In genomic region chr2:33640978-33641858, GRCm38 (mm10) we compare ENCODE assay signal across 8 mouse cellular contexts. TPM values are rescaled to one million over a fixed set of nuclear protein-coding genes. Genes with fewer than 3 reads are reported as not detected.
DNase-seq lines count a peak whose midpoint lies in the region; ATAC-seq and TF ChIP-seq lines count a peak whose summit lies in the region.

No protein-coding gene starts in this region.

- TF ChIP-seq POLR2A in cerebellum, adult 2 months (IDR thresholded peaks at IDR 0.05; ENCODE audit: borderline replicate concordance, insufficient read depth, low read length), result no peak

- peak overlapping the region; percentile 61 for H3K4me2 ChIP-seq in forebrain, embryonic 13.5 days
- peak overlapping the region; percentile 60 for H3K4me2 ChIP-seq in hindbrain, embryonic 12.5 days (replicated peaks)
- H3K4me2 ChIP-seq in limb, embryonic 15.5 days, result peak overlapping the region; percentile 72
- peak overlapping the region; percentile 50 for H3K4me2 ChIP-seq in neural tube, embryonic 14.5 days (ENCODE audit: low read depth, low read length)

- peak overlapping the region; percentile 40 for H3K4me3 ChIP-seq in forebrain, embryonic 13.5 days
- H3K4me3 ChIP-seq in hindbrain, embryonic 12.5 days, result peak overlapping the region; percentile 45
- H3K4me3 ChIP-seq in limb, embryonic 15.5 days, result peak overlapping the region; percentile 55
- H3K4me3 ChIP-seq in neural tube, embryonic 14.5 days (ENCODE audit: low read depth, low read length), result peak overlapping the region; percentile 50
- H3K4me3 ChIP-seq in cerebellum, adult 2 months (replicated peaks; ENCODE audit: insufficient read depth, low read depth, low read length), result no peak overlapping the region

- peaks cover 100% of the 10 kb centered on the region for H3K27me3 ChIP-seq in forebrain, embryonic 13.5 days
- H3K27me3 ChIP-seq in hindbrain, embryonic 12.5 days, result peaks cover 91% of the 10 kb centered on the region
- H3K27me3 ChIP-seq in limb, embryonic 15.5 days, result peaks cover 91% of the 10 kb centered on the region
- peaks cover 33% of the 10 kb centered on the region for H3K27me3 ChIP-seq in neural tube, embryonic 14.5 days (ENCODE audit: control insufficient read depth, insufficient read depth, low read length)
- peaks cover 21% of the 10 kb centered on the region; the same call in 1 of the 2 replicates for H3K27me3 ChIP-seq in cerebellum, adult 2 months (ENCODE audit: control insufficient read depth, insufficient read depth, low read length)

- peaks cover 30% of the 10 kb centered on the region for H3K4me1 ChIP-seq in forebrain, embryonic 13.5 days
- peaks cover 23% of the 10 kb centered on the region for H3K4me1 ChIP-seq in hindbrain, embryonic 12.5 days
- peaks cover 64% of the 10 kb centered on the region for H3K4me1 ChIP-seq in limb, embryonic 15.5 days
- H3K4me1 ChIP-seq in neural tube, embryonic 14.5 days (ENCODE audit: control insufficient read depth, insufficient read depth, low read length), result no peaks in the 10 kb centered on the region
- H3K4me1 ChIP-seq in cerebellum, adult 2 months (ENCODE audit: control insufficient read depth, insufficient read depth, low read length), result no peaks in the 10 kb centered on the region

- no peak for TF ChIP-seq CTCF in cerebellum, adult 2 months (IDR thresholded peaks at IDR 0.05; ENCODE audit: borderline replicate concordance, insufficient read depth, low read depth, low read length)

- no peak overlapping the region for H3K27ac ChIP-seq in forebrain, embryonic 13.5 days
- peak overlapping the region; percentile 77 for H3K27ac ChIP-seq in hindbrain, embryonic 12.5 days
- H3K27ac ChIP-seq in limb, embryonic 15.5 days, result peak overlapping the region; percentile 82
- peak overlapping the region; percentile 89 for H3K27ac ChIP-seq in neural tube, embryonic 14.5 days (ENCODE audit: low read depth, low read length)
- no peak overlapping the region for H3K27ac ChIP-seq in cerebellum, adult 2 months (ENCODE audit: insufficient read depth, low read length)

- 0 out of 2 replicates have a peak overlapping the region, but pooled peaks have one; percentile 34 for H3K9ac ChIP-seq in forebrain, embryonic 13.5 days
- peak overlapping the region; percentile 68 for H3K9ac ChIP-seq in hindbrain, embryonic 12.5 days
- H3K9ac ChIP-seq in limb, embryonic 15.5 days, result peak overlapping the region; percentile 64
- H3K9ac ChIP-seq in neural tube, embryonic 14.5 days (replicated peaks; ENCODE audit: low read depth, low read length), result peak overlapping the region; percentile 80

- DNase-seq in adrenal gland, postnatal 10 days, result peak; percentile 55
- no peak for DNase-seq in adrenal gland, postnatal 4 days (ENCODE audit: low spot score in 2 of 2)
- no peak for DNase-seq in right cerebral cortex, postnatal 36 days (ENCODE audit: low spot score in 2 of 2)
- DNase-seq in cerebellum, adult 2 months, result no peak

- no peaks in the 10 kb centered on the region for H3K36me3 ChIP-seq in forebrain, embryonic 13.5 days (ENCODE audit: poor library complexity, severe bottlenecking)
- no peaks in the 10 kb centered on the region for H3K36me3 ChIP-seq in hindbrain, embryonic 12.5 days
- H3K36me3 ChIP-seq in limb, embryonic 15.5 days, result no peaks in the 10 kb centered on the region
- no peaks in the 10 kb centered on the region for H3K36me3 ChIP-seq in neural tube, embryonic 14.5 days (ENCODE audit: control insufficient read depth, insufficient read depth, low read length)

- WGBS in forebrain, embryonic 13.5 days, result 1% methylated on average over 40 of the region's 56 CpGs
- under 1% methylated on average over 42 of the region's 56 CpGs for WGBS in hindbrain, embryonic 12.5 days
- WGBS in limb, embryonic 15.5 days, result 3% methylated on average over 44 of the region's 56 CpGs
- WGBS in neural tube, embryonic 14.5 days, result under 1% methylated on average over 53 of the region's 56 CpGs
- 2% methylated on average over 56 of the region's 56 CpGs for WGBS in cerebellum, adult 2 months

- 0 out of 2 replicates have a peak, but pooled peaks have one; percentile 31 for ATAC-seq in forebrain, embryonic 13.5 days
- peak; percentile 64; the same call in 1 of the 2 replicates for ATAC-seq in hindbrain, embryonic 12.5 days (ENCODE audit: low FRiP score)
- ATAC-seq in limb, embryonic 15.5 days (ENCODE audit: insufficient number of reproducible peaks, low FRiP score, low TSS enrichment, low read depth), result peak; percentile 70; the same call in 1 of the 2 replicates
- peak; percentile 47 for ATAC-seq in neural tube, embryonic 14.5 days (ENCODE audit: low read depth)

- H3K9me3 ChIP-seq in forebrain, embryonic 13.5 days (replicated peaks), result no peaks in the 10 kb centered on the region
- no peaks in the 10 kb centered on the region for H3K9me3 ChIP-seq in hindbrain, embryonic 12.5 days (replicated peaks)
- H3K9me3 ChIP-seq in limb, embryonic 15.5 days, result no peaks in the 10 kb centered on the region
- no peaks in the 10 kb centered on the region for H3K9me3 ChIP-seq in neural tube, embryonic 14.5 days (ENCODE audit: control insufficient read depth, low read length)

RNA-seq across cellular contexts. Expression of gene Lmx1b, which starts 0.9 kb away (rescaled TPM):
- under 1 TPM in 1 of 2 experiments, not detected in 1; 0.09 TPM for total RNA-seq in adrenal gland, postnatal 10 days (2021)
- total RNA-seq in adrenal gland, postnatal 4 days (2021), result 1 to 10 TPM in 1 of 2 experiments, not detected in 1; 1.5 TPM
- polyA plus RNA-seq in forebrain, embryonic 13.5 days (2015; fragmentation: Nextera tagmentation; extraction: Ambion mirVana), result 0.12 and 0.54 TPM in 2 replicates
- 5.0 and 5.6 TPM in 2 replicates for polyA plus RNA-seq in hindbrain, embryonic 12.5 days (2016; fragmentation: Nextera tagmentation; extraction: Ambion mirVana)
- polyA plus RNA-seq in limb, embryonic 15.5 days (2015; fragmentation: Nextera tagmentation; extraction: Ambion mirVana), result 2.9 and 4.1 TPM in 2 replicates
- polyA plus RNA-seq in neural tube, embryonic 14.5 days (2014; fragmentation: Nextera tagmentation; extraction: Ambion mirVana), result 13.1 and 16.3 TPM in 2 replicates
- polyA plus RNA-seq in cerebellum, adult 2 months (2012; rRNA removed), result 0.84 and 0.93 TPM in 2 replicates

Comparison
In these comparisons a context has a peak if more than half of its experiments do, and no peak if none do; other contexts are left out.
1. H3K27ac ChIP-seq: peak in hindbrain, embryonic 12.5 days (single experiment), limb, embryonic 15.5 days (single experiment) and neural tube, embryonic 14.5 days (single experiment); none in forebrain, embryonic 13.5 days (single experiment) and cerebellum, adult 2 months (single experiment).
2. Peak in every context shown above with its lines, with median percentiles within 50 percentile points of each other: ATAC-seq, H3K4me2 ChIP-seq and H3K9ac ChIP-seq.